Mouse (Mus musculus): ENCODE measurements at regions not wholly inside any gene's neighbourhood (a gene's known extent, or its start where the extent isn't known, plus 50 kb on each side); places are given as distances from the start of the nearest gene placed in this dataset.

DNA sequence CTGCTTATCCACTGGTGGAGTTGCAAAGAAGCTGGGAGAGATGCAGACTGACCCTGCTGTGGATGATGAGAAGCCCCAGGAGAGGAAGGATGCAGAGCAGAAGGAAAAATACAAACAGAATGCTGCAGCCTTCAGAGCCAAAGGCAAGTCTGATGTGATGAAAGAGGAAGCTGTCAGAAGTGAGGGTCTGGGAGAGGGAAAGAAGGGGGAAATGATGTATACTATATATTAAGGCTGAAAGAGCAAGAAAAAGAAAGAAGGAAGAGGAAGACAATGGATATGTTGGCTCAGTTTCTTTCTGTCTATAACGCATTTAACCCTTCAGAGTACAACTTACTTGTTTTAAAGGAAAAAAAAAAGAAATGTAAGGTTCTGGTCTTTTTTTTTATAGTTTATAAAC lies 225.4 kb downstream of the Gm5447 start:
- TF ChIP-seq CTCF (IDR thresholded peaks at IDR 0.05 in 2 of 3, conservative IDR thresholded peaks at IDR 0.05 in 1 of 3; ENCODE audit: control insufficient read depth in 1 of 3, insufficient read depth in 1 of 3, low read depth in 2 of 3, low read length in 3 of 3, poor library complexity in 1 of 3, severe bottlenecking in 1 of 3) (no peak), EP300 (IDR thresholded peaks at IDR 0.05; ENCODE audit: low read depth in 1 of 2, low read length in 2 of 2) (no peak), CHD1 (IDR thresholded peaks at IDR 0.05; ENCODE audit: low read depth, low read length) (no peak), SMC3 (IDR thresholded peaks at IDR 0.05; ENCODE audit: low read depth, low read length) (no peak), KAT2A (conservative IDR thresholded peaks at IDR 0.05; ENCODE audit: low read depth, low read length) (no peak), E2F4 (IDR thresholded peaks at IDR 0.05; ENCODE audit: borderline replicate concordance, low read depth, low read length) (no peak), BHLHE40 (IDR thresholded peaks at IDR 0.05; ENCODE audit: borderline replicate concordance, low read depth, low read length) (no peak), POLR2A (IDR thresholded peaks at IDR 0.05; ENCODE audit: control insufficient read depth in 1 of 2, insufficient read depth in 1 of 2, low read depth in 1 of 2, low read length in 2 of 2, poor library complexity in 1 of 2) (no peak), NELFE (IDR thresholded peaks at IDR 0.05; ENCODE audit: low read depth, low read length) (no peak), CHD2 (IDR thresholded peaks at IDR 0.05; ENCODE audit: low read length) (no peak)
